Mouse (Mus musculus) kidney, postnatal 0 days (tissue): ENCODE data around the gene Nrg3. TPM values are rescaled to one million over a fixed set of nuclear protein-coding genes. Genes with fewer than 3 reads are reported as not detected.
A peak's percentile ranks its signal among the peaks of the same experiment; 100 is the strongest.

Experiments used
- ATAC-seq: fragments of 200-750 bp; cut with Nextera tagmentation; replicated peaks from 2 replicates; pipeline ENCODE4 v1.8.0; 2017; ENCODE audit warnings: low read depth, moderate number of reproducible peaks, moderate TSS enrichment, moderate library complexity; ENCODE audit not compliant: low FRiP score
- DNase-seq: peaks from one replicate; pipeline ENCODE4 v3.0.0-alpha.2; 2016; ENCODE audit warnings: low spot score
- H3K27ac ChIP-seq: fragments of 300-500 bp; sonication (generic); 2 replicates; pipeline ENCODE4 v1.5.1; 2014; ENCODE audit warnings: mild to moderate bottlenecking
- H3K27me3 ChIP-seq: fragments of 300-500 bp; sonication (generic); 2 replicates; pipeline ENCODE4 v1.6.1; 2014; ENCODE audit warnings: low read length, mixed read lengths; ENCODE audit not compliant: insufficient read depth
- H3K36me3 ChIP-seq: fragments of 300-500 bp; sonication (generic); 2 replicates; pipeline ENCODE4 v1.6.1; 2014; ENCODE audit warnings: low read length, mixed read lengths; ENCODE audit not compliant: insufficient read depth
- H3K4me1 ChIP-seq: fragments of 300-500 bp; sonication (generic); replicated peaks from 2 replicates; pipeline ENCODE4 v1.6.1; 2014; ENCODE audit warnings: antibody characterized with exemption, low read length, mixed read lengths; ENCODE audit not compliant: insufficient read depth
- H3K4me2 ChIP-seq: fragments of 300-500 bp; sonication (generic); 2 replicates; pipeline ENCODE4 v1.6.1; 2014; ENCODE audit warnings: mild to moderate bottlenecking, low read length, moderate library complexity, mixed read lengths
- H3K4me3 ChIP-seq: fragments of 300-500 bp; sonication (generic); replicated peaks from 2 replicates; pipeline ENCODE4 v1.5.1; 2014; ENCODE audit warnings: low read depth, low read length
- H3K9ac ChIP-seq: fragments of 300-500 bp; sonication (generic); 2 replicates; pipeline ENCODE4 v1.6.1; 2014; ENCODE audit warnings: low read depth, low read length
- H3K9me3 ChIP-seq: fragments of 300-500 bp; sonication (generic); replicated peaks from 2 replicates; pipeline ENCODE4 v1.6.1; 2016; ENCODE audit warnings: low read length, inconsistent platforms, mixed read lengths
- CTCF ChIP-seq: IDR thresholded peaks from 2 replicates; pipeline ENCODE4 v1.5.1; 2016; ENCODE audit warnings: antibody characterized with exemption, low read depth, mild to moderate bottlenecking, moderate library complexity
- WGBS: fragments of 180-500 bp; shearing (Covaris S2); extraction: QIAGEN DNeasy Blood & Tissue Kit; methylation state at CpG from one replicate; pipeline ENCODE4 v1.1.7; 2014; 5-methylcytosine and 5-hydroxymethylcytosine counted together
- polyA plus RNA-seq: library from polyadenylated mRNA; unstranded; fragments of >200 nt; fragmentation: Nextera tagmentation; extraction: Ambion mirVana; gene quantifications from 2 replicates; pipeline ENCODE4 v1.2.1, GENCODE M21; 2015

Nrg3 gene
- polyA plus RNA-seq, 1 experiment from 2014 or later, result 0.20 TPM

GRCm38 (mm10) chr14:38630114-38630513 lies 842.8 kb downstream of the Nrg3 start:
- Histone ChIP-seq H3K9me3 (no peaks in the 10 kb centered on the region), H3K27ac (no peak overlapping the region), H3K4me1 (no peaks in the 10 kb centered on the region), H3K9ac (no peak overlapping the region), H3K4me2 (no peak overlapping the region), H3K4me3 (no peak overlapping the region), H3K27me3 (no peaks in the 10 kb centered on the region), H3K36me3 (no peaks in the 10 kb centered on the region)
- TF ChIP-seq CTCF, result no peak
- ATAC-seq, result no peak
- DNase-seq, result no peak
- WGBS, result 88% methylated on average over 3 of the region's 3 CpGs

GRCm38 (mm10) chr14:38629671-38630070 lies 843.2 kb downstream of the Nrg3 start:
- TF ChIP-seq CTCF, result no peak

GRCm38 (mm10) chr14:38628862-38629619 lies 843.8 kb downstream of the Nrg3 start:
- H3K27me3 ChIP-seq, result no peaks in the 10 kb centered on the region
- 69% methylated on average over 2 of the region's 2 CpGs for WGBS
- H3K36me3 ChIP-seq, result no peaks in the 10 kb centered on the region
- H3K4me2 ChIP-seq, result no peak overlapping the region
- DNase-seq, result no peak
- no peak for ATAC-seq
- no peaks in the 10 kb centered on the region for H3K9me3 ChIP-seq
- H3K4me1 ChIP-seq, result no peaks in the 10 kb centered on the region
- H3K9ac ChIP-seq, result no peak overlapping the region
- H3K4me3 ChIP-seq, result no peak overlapping the region
- H3K27ac ChIP-seq, result no peak overlapping the region
- TF ChIP-seq CTCF, result peak; percentile 9; the same call in 1 of the 2 replicates

More at GRCm38 (mm10) chr14:38629671-38630070, 843.2 kb downstream of the Nrg3 start:
- Histone ChIP-seq H3K36me3 (no peaks in the 10 kb centered on the region), H3K27ac (no peak overlapping the region), H3K9me3 (no peaks in the 10 kb centered on the region), H3K4me3 (no peak overlapping the region), H3K4me2 (no peak overlapping the region), H3K27me3 (no peaks in the 10 kb centered on the region), H3K9ac (no peak overlapping the region), H3K4me1 (no peaks in the 10 kb centered on the region)
- no peak for DNase-seq
- no peak for ATAC-seq

- Histone ChIP-seq H3K27me3 (no peaks in the 10 kb centered on the region), H3K9me3 (no peaks in the 10 kb centered on the region), H3K4me1 (no peaks in the 10 kb centered on the region), H3K27ac (no peak overlapping the region), H3K4me2 (no peak overlapping the region), H3K4me3 (no peak overlapping the region), H3K36me3 (no peaks in the 10 kb centered on the region), H3K9ac (no peak overlapping the region)
- DNase-seq (no peak), ATAC-seq (no peak)
- no peak for TF ChIP-seq CTCF
Observed at GRCm38 (mm10) chr14:38616969-38617368, 855.9 kb downstream of the Nrg3 start.

- Histone ChIP-seq H3K9me3 (no peaks in the 10 kb centered on the region), H3K9ac (no peak overlapping the region), H3K4me2 (no peak overlapping the region), H3K4me1 (no peaks in the 10 kb centered on the region), H3K4me3 (no peak overlapping the region), H3K27ac (no peak overlapping the region), H3K27me3 (no peaks in the 10 kb centered on the region), H3K36me3 (no peaks in the 10 kb centered on the region)
- no peak for TF ChIP-seq CTCF
- DNase-seq (no peak), ATAC-seq (no peak)
Observed at GRCm38 (mm10) chr14:38597735-38598134, 875.2 kb downstream of the Nrg3 start.

GRCm38 (mm10) chr14:38594297-38594696 lies 878.6 kb downstream of the Nrg3 start:
- no peaks in the 10 kb centered on the region for H3K4me1 ChIP-seq
- H3K9ac ChIP-seq, result no peak overlapping the region
- H3K9me3 ChIP-seq, result no peaks in the 10 kb centered on the region
- H3K27ac ChIP-seq, result no peak overlapping the region
- H3K4me3 ChIP-seq, result no peak overlapping the region
- H3K27me3 ChIP-seq, result no peaks in the 10 kb centered on the region
- no peak overlapping the region for H3K4me2 ChIP-seq
- no peak for ATAC-seq
- TF ChIP-seq CTCF, result no peak
- no peaks in the 10 kb centered on the region for H3K36me3 ChIP-seq
- WGBS, result 71% methylated on average over 1 of the region's 1 CpGs
- DNase-seq, result no peak

GRCm38 (mm10) chr14:38576796-38577195 lies 896.1 kb downstream of the Nrg3 start:
- no peak overlapping the region for H3K9ac ChIP-seq
- no peak overlapping the region for H3K4me2 ChIP-seq
- H3K4me1 ChIP-seq, result no peaks in the 10 kb centered on the region
- no peak overlapping the region for H3K27ac ChIP-seq
- no peaks in the 10 kb centered on the region for H3K36me3 ChIP-seq
- TF ChIP-seq CTCF, result no peak
- H3K4me3 ChIP-seq, result no peak overlapping the region
- no peak for DNase-seq
- no peaks in the 10 kb centered on the region for H3K27me3 ChIP-seq
- ATAC-seq, result no peak
- WGBS, result 86% methylated on average over 3 of the region's 3 CpGs
- no peaks in the 10 kb centered on the region for H3K9me3 ChIP-seq
